Mouse (Mus musculus) embryonic facial prominence, embryonic 14.5 days (tissue): ENCODE data around the gene Mks1. TPM values are rescaled to one million over a fixed set of nuclear protein-coding genes. Genes with fewer than 3 reads are reported as not detected.
"Not testable (repeated sequence)": the region's sequence is repeated elsewhere in the genome, so short reads cannot be mapped to it uniquely, and the experiment has no call there.

Experiments
- ATAC-seq: fragments of 200-750 bp; cut with Nextera tagmentation; 2 replicates; pipeline ENCODE4 v1.8.0; 2017; ENCODE audit warnings: low read depth, moderate number of reproducible peaks, moderate TSS enrichment
- DNase-seq: peaks from one replicate; pipeline ENCODE4 v3.0.0-alpha.2; 2015; ENCODE audit warnings: low spot score
- H3K27ac ChIP-seq: fragments of 300-500 bp; sonication (generic); replicated peaks from 2 replicates; pipeline ENCODE4 v1.5.1; 2014; ENCODE audit warnings: low read depth, mild to moderate bottlenecking, low read length, moderate library complexity
- H3K27me3 ChIP-seq: fragments of 300-500 bp; sonication (generic); replicated peaks from 2 replicates; pipeline ENCODE4 v1.6.1; 2014; ENCODE audit warnings: low read length; ENCODE audit not compliant: control insufficient read depth, insufficient read depth
- H3K36me3 ChIP-seq: fragments of 300-500 bp; sonication (generic); 2 replicates; pipeline ENCODE4 v1.6.1; 2014; ENCODE audit warnings: low read length, mixed read lengths; ENCODE audit not compliant: control insufficient read depth, insufficient read depth
- H3K4me1 ChIP-seq: fragments of 300-500 bp; sonication (generic); 2 replicates; pipeline ENCODE4 v1.6.1; 2014; ENCODE audit warnings: antibody characterized with exemption, low read length; ENCODE audit not compliant: control insufficient read depth, insufficient read depth
- H3K4me2 ChIP-seq: fragments of 300-500 bp; sonication (generic); 2 replicates; pipeline ENCODE4 v1.6.1; 2014; ENCODE audit warnings: low read depth, mild to moderate bottlenecking, low read length, moderate library complexity, mixed read lengths
- H3K4me3 ChIP-seq: fragments of 300-500 bp; sonication (generic); 2 replicates; pipeline ENCODE4 v1.5.1; 2014; ENCODE audit warnings: low read depth, mild to moderate bottlenecking, low read length
- H3K9ac ChIP-seq: fragments of 300-500 bp; sonication (generic); 2 replicates; pipeline ENCODE4 v1.6.1; 2014; ENCODE audit warnings: low read depth, mild to moderate bottlenecking, low read length, moderate library complexity, mixed read lengths
- H3K9me3 ChIP-seq: fragments of 300-500 bp; sonication (generic); 2 replicates; pipeline ENCODE4 v1.6.1; 2016; ENCODE audit warnings: low read length; ENCODE audit not compliant: control insufficient read depth
- WGBS: fragments of 180-500 bp; shearing (Covaris S2); extraction: QIAGEN DNeasy Blood & Tissue Kit; methylation state at CpG from one replicate; pipeline ENCODE4 v1.1.7; 2014; 5-methylcytosine and 5-hydroxymethylcytosine counted together
- polyA plus RNA-seq: library from polyadenylated mRNA; unstranded; fragments of >200 nt; fragmentation: Nextera tagmentation; extraction: Ambion mirVana; gene quantifications from 2 replicates; pipeline ENCODE4 v1.2.1, GENCODE M21; 2014

Mks1 gene
- polyA plus RNA-seq, 1 experiment from 2014 or later: 11.9 TPM

- DNase-seq: no peak
- Histone ChIP-seq H3K4me1 (no peaks in the 10 kb centered on the region), H3K9ac (no peak overlapping the region), H3K27ac (no peak overlapping the region), H3K36me3 (peaks cover 45% of the 10 kb centered on the region), H3K9me3 (no peaks in the 10 kb centered on the region), H3K4me2 (no peak overlapping the region), H3K4me3 (no peak overlapping the region), H3K27me3 (no peaks in the 10 kb centered on the region)
- WGBS: 81% methylated on average over 9 of the region's 9 CpGs
- ATAC-seq: no peak
Observed at GRCm38 (mm10) chr11:87860426-87860825, 7.4 kb downstream of the Mks1 start.

GRCm38 (mm10) chr11:87862805-87863204 lies 9.8 kb downstream of the Mks1 start:
- Histone ChIP-seq H3K4me1 (no peaks in the 10 kb centered on the region), H3K4me3 (no peak overlapping the region), H3K4me2 (no peak overlapping the region), H3K9ac (no peak overlapping the region), H3K36me3 (peaks cover 28% of the 10 kb centered on the region; the same call in 1 of the 2 replicates), H3K27me3 (no peaks in the 10 kb centered on the region), H3K27ac (no peak overlapping the region), H3K9me3 (no peaks in the 10 kb centered on the region)
- DNase-seq (no peak), ATAC-seq (no peak)
- 88% methylated on average over 13 of the region's 13 CpGs for WGBS

DNA sequence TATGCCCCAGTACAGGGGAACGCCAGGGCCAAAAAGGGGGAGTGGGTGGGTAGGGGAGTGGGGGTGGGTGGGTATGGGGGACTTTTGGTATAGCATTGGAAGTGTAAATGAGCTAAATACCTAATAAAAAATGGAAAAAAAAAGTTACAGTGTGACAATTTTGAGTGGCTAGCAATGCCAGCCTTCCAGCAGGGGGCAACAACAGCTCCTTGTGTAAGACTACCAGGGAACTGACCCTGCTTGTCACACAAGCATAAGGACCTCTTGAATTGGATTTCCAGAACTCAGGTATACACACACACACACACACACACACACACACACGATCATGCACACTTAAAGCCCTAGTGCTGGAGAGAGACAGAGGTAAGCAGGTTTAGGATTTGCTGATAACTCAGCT lies 13.9 kb downstream of the Mks1 start:
- DNase-seq, H3K27me3 ChIP-seq, H3K36me3 ChIP-seq, H3K9me3 ChIP-seq, H3K27ac ChIP-seq, H3K4me1 ChIP-seq, ATAC-seq, H3K9ac ChIP-seq, H3K4me3 ChIP-seq, H3K4me2 ChIP-seq: not testable (repeated sequence)
- 87% methylated on average over 1 of the region's 2 CpGs for WGBS

DNA sequence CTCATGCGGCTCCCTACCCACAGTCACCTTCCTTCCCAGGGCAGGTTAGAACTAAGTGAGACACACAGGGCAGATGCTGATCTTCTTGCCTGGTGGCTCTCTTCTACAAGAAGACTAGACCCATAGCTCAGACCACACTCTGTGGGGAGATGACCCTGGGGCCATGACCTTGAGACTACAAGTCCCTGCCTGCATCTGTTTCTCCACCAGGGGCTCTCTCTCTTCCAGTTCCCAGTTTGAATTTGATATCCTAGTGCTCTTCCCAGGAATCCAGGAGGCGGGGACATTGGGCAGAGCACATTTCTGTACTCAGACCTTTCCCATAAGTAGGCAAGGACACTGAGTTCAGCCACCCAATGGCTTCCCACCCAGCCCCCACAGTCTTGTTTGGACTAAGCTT lies 17.1 kb downstream of the Mks1 start:
- ATAC-seq: no peak
- no peaks in the 10 kb centered on the region for H3K4me1 ChIP-seq
- H3K9me3 ChIP-seq: no peaks in the 10 kb centered on the region
- no peaks in the 10 kb centered on the region for H3K27me3 ChIP-seq
- H3K9ac ChIP-seq: no peak overlapping the region
- H3K27ac ChIP-seq: no peak overlapping the region
- H3K36me3 ChIP-seq: no peaks in the 10 kb centered on the region
- no peak overlapping the region for H3K4me2 ChIP-seq
- 56% methylated on average over 2 of the region's 2 CpGs for WGBS
- H3K4me3 ChIP-seq: no peak overlapping the region
- DNase-seq: no peak

DNA sequence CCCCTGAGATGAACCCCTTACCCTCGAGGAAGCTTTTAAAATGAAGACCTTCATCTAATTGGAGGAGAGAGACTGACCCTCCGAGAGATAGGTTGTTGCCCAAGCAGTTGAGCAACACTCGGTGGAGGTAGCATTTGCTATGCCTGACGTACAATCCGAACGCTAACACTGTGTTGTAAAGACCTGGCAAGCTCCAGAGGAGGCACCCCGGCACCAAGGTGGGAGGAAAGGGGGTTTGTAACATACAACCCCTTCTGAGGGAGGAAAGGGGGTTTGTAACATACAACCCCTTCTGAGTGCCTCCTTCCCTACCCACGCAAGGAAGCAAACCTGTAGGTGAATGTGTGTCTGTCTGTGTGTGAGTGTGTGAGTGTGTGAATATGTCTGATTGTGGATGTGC lies 18.8 kb downstream of the Mks1 start:
- Histone ChIP-seq H3K27ac (no peak overlapping the region), H3K4me2 (no peak overlapping the region), H3K4me1 (no peaks in the 10 kb centered on the region), H3K9ac (no peak overlapping the region), H3K4me3 (no peak overlapping the region), H3K27me3 (no peaks in the 10 kb centered on the region), H3K9me3 (no peaks in the 10 kb centered on the region), H3K36me3 (no peaks in the 10 kb centered on the region)
- ATAC-seq (no peak), DNase-seq (peak; percentile 5)
- 38% methylated on average over 8 of the region's 8 CpGs for WGBS

DNA sequence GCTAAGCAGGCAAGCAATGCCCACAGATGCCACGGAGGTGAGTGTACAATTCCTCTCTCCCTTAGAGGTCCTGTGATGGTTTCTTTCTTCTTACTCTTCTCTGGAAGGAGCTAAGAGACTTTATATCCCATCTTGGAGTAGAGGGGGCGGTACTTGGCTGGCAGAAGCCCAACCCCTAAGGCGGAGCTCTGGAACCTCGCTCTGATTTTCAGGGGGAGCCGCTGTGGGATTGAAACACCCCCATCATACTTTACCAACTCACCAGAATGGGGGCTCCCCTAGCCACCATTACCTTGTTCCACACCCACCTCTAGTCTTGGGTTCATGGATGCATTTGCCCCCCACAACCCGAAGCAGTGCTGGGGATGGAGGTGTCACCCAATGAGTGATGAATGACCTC lies 22.4 kb downstream of the Mks1 start, which contains the start of gene Epx:
Epx (minus strand) TSS at position 101 of the 400 bp plus-strand sequence.
- H3K4me1 ChIP-seq: no peaks in the 10 kb centered on the region
- no peak within 1 kb of the TSS for H3K4me2 ChIP-seq
- H3K27ac ChIP-seq: no peak within 1 kb of the TSS
- ATAC-seq: no peak
- DNase-seq: no peak
- 82% methylated on average over 6 of the region's 6 CpGs for WGBS
- H3K27me3 ChIP-seq: no peaks in the 10 kb centered on the region
- H3K36me3 ChIP-seq: no peaks in the 10 kb centered on the region
- no peaks in the 10 kb centered on the region for H3K9me3 ChIP-seq
- H3K4me3 ChIP-seq: no peak within 1 kb of the TSS
- H3K9ac ChIP-seq: no peak within 1 kb of the TSS

- 75% methylated on average over 9 of the region's 9 CpGs for WGBS
- Histone ChIP-seq H3K4me1 (no peaks in the 10 kb centered on the region), H3K4me2 (no peak overlapping the region), H3K9me3 (no peaks in the 10 kb centered on the region), H3K27ac (no peak overlapping the region), H3K4me3 (no peak overlapping the region), H3K36me3 (no peaks in the 10 kb centered on the region), H3K9ac (no peak overlapping the region), H3K27me3 (no peaks in the 10 kb centered on the region)
- ATAC-seq: no peak
- no peak for DNase-seq
Observed at GRCm38 (mm10) chr11:87879826-87880225, 26.8 kb downstream of the Mks1 start.

DNA sequence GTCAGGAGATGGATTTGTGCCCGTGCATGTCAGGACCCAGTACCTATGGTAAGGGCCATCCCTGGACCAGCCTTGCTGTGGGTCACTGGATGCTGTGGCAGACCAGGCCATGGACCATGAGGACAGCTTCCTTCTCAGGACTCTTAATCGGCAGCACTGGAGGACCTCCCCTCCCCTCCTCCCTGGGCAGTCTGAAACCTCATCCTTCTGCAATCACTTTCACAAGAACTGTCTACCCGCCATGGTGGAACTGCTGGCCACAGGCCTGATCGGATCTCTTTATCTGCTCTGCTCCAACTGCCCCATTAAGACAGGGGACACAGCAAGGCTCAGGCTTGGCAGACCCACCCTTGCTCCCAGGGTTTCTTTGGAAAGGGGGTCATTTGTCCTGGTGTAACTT lies 28.7 kb downstream of the Mks1 start:
- Histone ChIP-seq H3K4me1 (no peaks in the 10 kb centered on the region), H3K4me3 (no peak overlapping the region), H3K9me3 (no peaks in the 10 kb centered on the region), H3K4me2 (no peak overlapping the region), H3K36me3 (no peaks in the 10 kb centered on the region), H3K9ac (no peak overlapping the region), H3K27me3 (no peaks in the 10 kb centered on the region), H3K27ac (no peak overlapping the region)
- ATAC-seq: no peak
- DNase-seq: no peak
- 57% methylated on average over 4 of the region's 4 CpGs for WGBS

DNA sequence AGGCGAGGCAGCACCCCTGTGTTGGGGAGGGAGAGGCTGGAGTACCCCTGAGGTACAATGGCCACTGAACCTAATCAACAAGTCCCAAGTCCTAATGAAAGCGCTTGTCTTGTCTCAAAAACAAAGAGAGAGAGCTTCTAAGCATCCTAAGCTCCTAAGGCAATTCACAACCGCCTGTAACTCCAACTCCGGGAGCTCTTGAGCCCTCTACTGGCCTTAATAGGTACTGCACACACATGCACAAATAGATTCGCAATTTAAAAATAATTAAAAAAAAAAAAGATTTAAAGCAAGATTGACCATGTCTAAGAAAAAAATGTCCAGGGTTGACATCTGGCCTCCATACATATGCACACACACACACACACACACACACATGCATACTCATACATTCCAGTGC lies 30.5 kb downstream of the Mks1 start:
- Histone ChIP-seq H3K27me3 (no peaks in the 10 kb centered on the region), H3K27ac (no peak overlapping the region), H3K9ac (no peak overlapping the region), H3K36me3 (no peaks in the 10 kb centered on the region), H3K4me3 (no peak overlapping the region), H3K4me1 (no peaks in the 10 kb centered on the region), H3K4me2 (no peak overlapping the region), H3K9me3 (no peaks in the 10 kb centered on the region)
- ATAC-seq: no peak
- no peak for DNase-seq
- WGBS: 42% methylated on average over 5 of the region's 5 CpGs
